Mouse (Mus musculus) stomach, embryonic 16.5 days (tissue): Measurements from ENCODE around the gene Mpg. TPM values are rescaled to one million over a fixed set of nuclear protein-coding genes. Genes with fewer than 3 reads are reported as not detected.

Experiments used
- ATAC-seq: fragments of 200-750 bp; cut with Nextera tagmentation; 2 replicates; pipeline ENCODE4 v1.8.0; 2017; ENCODE audit warnings: moderate number of reproducible peaks, moderate TSS enrichment; ENCODE audit not compliant: insufficient read depth, low FRiP score
- H3K27ac ChIP-seq: fragments of 300-500 bp; sonication (generic); 2 replicates; pipeline ENCODE4 v1.5.1; 2014; ENCODE audit warnings: low read length
- H3K27me3 ChIP-seq: fragments of 300-500 bp; sonication (generic); 2 replicates; pipeline ENCODE4 v1.6.1; 2014; ENCODE audit warnings: low read length, control low read depth, mixed read lengths; ENCODE audit not compliant: control insufficient read depth, insufficient read depth
- H3K36me3 ChIP-seq: fragments of 300-500 bp; sonication (generic); 2 replicates; pipeline ENCODE4 v1.6.1; 2014; ENCODE audit warnings: low read length; ENCODE audit not compliant: control insufficient read depth, insufficient read depth
- H3K4me1 ChIP-seq: fragments of 300-500 bp; sonication (generic); 2 replicates; pipeline ENCODE4 v1.6.1; 2014; ENCODE audit warnings: low read length, control low read depth, mixed read lengths; ENCODE audit not compliant: control insufficient read depth, insufficient read depth
- H3K4me2 ChIP-seq: fragments of 300-500 bp; sonication (generic); 2 replicates; pipeline ENCODE4 v1.6.1; 2014; ENCODE audit warnings: low read depth, low read length, mixed read lengths
- H3K4me3 ChIP-seq: fragments of 300-500 bp; sonication (generic); replicated peaks from 2 replicates; pipeline ENCODE4 v1.5.1; 2014; ENCODE audit warnings: mild to moderate bottlenecking, low read length
- H3K9ac ChIP-seq: fragments of 300-500 bp; sonication (generic); 2 replicates; pipeline ENCODE4 v1.6.1; 2014; ENCODE audit warnings: low read length
- H3K9me3 ChIP-seq: fragments of 300-500 bp; sonication (generic); replicated peaks from 2 replicates; pipeline ENCODE4 v1.6.1; 2016; ENCODE audit warnings: low read length, control low read depth; ENCODE audit not compliant: control insufficient read depth
- WGBS: fragments of 180-500 bp; shearing (Covaris S2); extraction: QIAGEN DNeasy Blood & Tissue Kit; methylation state at CpG from one replicate; pipeline ENCODE4 v1.1.7; 2014; 5-methylcytosine and 5-hydroxymethylcytosine counted together
- polyA plus RNA-seq: library from polyadenylated mRNA; unstranded; fragments of >200 nt; fragmentation: Nextera tagmentation; extraction: Ambion mirVana; gene quantifications from 2 replicates; pipeline ENCODE4 v1.2.1, GENCODE M21; 2015

Gene Mpg
- polyA plus RNA-seq, 1 experiment from 2014 or later: 32.6 TPM

GRCm38 (mm10) chr11:32271178-32271577, 44.9 kb downstream of the Mpg start:
- no peak for ATAC-seq
- H3K36me3 ChIP-seq: no peaks in the 10 kb centered on the region
- no peak overlapping the region for H3K4me2 ChIP-seq
- no peaks in the 10 kb centered on the region for H3K9me3 ChIP-seq
- no peak overlapping the region for H3K9ac ChIP-seq
- H3K27me3 ChIP-seq: no peaks in the 10 kb centered on the region
- H3K4me3 ChIP-seq: no peak overlapping the region
- H3K4me1 ChIP-seq: peaks cover 9% of the 10 kb centered on the region; the same call in 1 of the 2 replicates
- H3K27ac ChIP-seq: no peak overlapping the region
- 35% methylated on average over 4 of the region's 4 CpGs for WGBS

GRCm38 (mm10) chr11:32276347-32276746, 50.0 kb downstream of the Mpg start, which contains the start of gene Hba-x:
Gene Hba-x (plus strand): TSS chr11:32276400.
- H3K4me2 ChIP-seq: no peak within 1 kb of the TSS
- no peaks in the 10 kb centered on the region for H3K4me1 ChIP-seq
- no peak within 1 kb of the TSS for H3K4me3 ChIP-seq
- no peaks in the 10 kb centered on the region for H3K36me3 ChIP-seq
- H3K9ac ChIP-seq: no peak within 1 kb of the TSS
- H3K9me3 ChIP-seq: no peaks in the 10 kb centered on the region
- 79% methylated on average over 3 of the region's 3 CpGs for WGBS
- H3K27me3 ChIP-seq: no peaks in the 10 kb centered on the region
- no peak for ATAC-seq
- H3K27ac ChIP-seq: no peak within 1 kb of the TSS

GRCm38 (mm10) chr11:32277736-32278457, 51.6 kb downstream of the Mpg start:
- WGBS: 68% methylated on average over 21 of the region's 21 CpGs
- ATAC-seq: no peak

GRCm38 (mm10) chr11:32278458-32278957, 52.2 kb downstream of the Mpg start:
- Histone ChIP-seq H3K4me1 (no peaks in the 10 kb centered on the region), H3K36me3 (no peaks in the 10 kb centered on the region), H3K27me3 (no peaks in the 10 kb centered on the region), H3K4me2 (no peak overlapping the region), H3K9ac (no peak overlapping the region), H3K9me3 (no peaks in the 10 kb centered on the region), H3K4me3 (no peak overlapping the region), H3K27ac (no peak overlapping the region)
- WGBS: 77% methylated on average over 12 of the region's 12 CpGs
- ATAC-seq: no peak

More at GRCm38 (mm10) chr11:32277736-32278457, 51.6 kb downstream of the Mpg start:
- no peaks in the 10 kb centered on the region for H3K27me3 ChIP-seq
- H3K9ac ChIP-seq: no peak overlapping the region
- no peak overlapping the region for H3K4me3 ChIP-seq
- H3K27ac ChIP-seq: no peak overlapping the region
- no peaks in the 10 kb centered on the region for H3K9me3 ChIP-seq
- H3K4me1 ChIP-seq: no peaks in the 10 kb centered on the region
- H3K36me3 ChIP-seq: no peaks in the 10 kb centered on the region
- H3K4me2 ChIP-seq: no peak overlapping the region

GRCm38 (mm10) chr11:32280646-32281045, 54.3 kb downstream of the Mpg start:
- 54% methylated on average over 2 of the region's 2 CpGs for WGBS
- Histone ChIP-seq H3K4me2 (no peak overlapping the region), H3K4me1 (no peaks in the 10 kb centered on the region), H3K27ac (no peak overlapping the region), H3K9ac (no peak overlapping the region), H3K4me3 (no peak overlapping the region), H3K9me3 (no peaks in the 10 kb centered on the region), H3K36me3 (no peaks in the 10 kb centered on the region), H3K27me3 (no peaks in the 10 kb centered on the region)
- no peak for ATAC-seq

- WGBS: 72% methylated on average over 1 of the region's 1 CpGs
- H3K4me2 ChIP-seq: no peak overlapping the region
- H3K36me3 ChIP-seq: no peaks in the 10 kb centered on the region
- H3K9ac ChIP-seq: no peak overlapping the region
- no peak overlapping the region for H3K4me3 ChIP-seq
- no peaks in the 10 kb centered on the region for H3K9me3 ChIP-seq
- H3K27ac ChIP-seq: no peak overlapping the region
- no peak for ATAC-seq
- no peaks in the 10 kb centered on the region for H3K4me1 ChIP-seq
- H3K27me3 ChIP-seq: no peaks in the 10 kb centered on the region
These were observed 55.3 kb downstream of the Mpg start for GRCm38 (mm10) chr11:32281416-32282144.

Other genes starting within 250 kb of the Mpg start
- 7.8 and 8.2 TPM in 2 replicates for gene Nsg2, start 226.0 kb upstream of the Mpg start, polyA plus RNA-seq
- gene Il9r, start 26.2 kb upstream of the Mpg start, polyA plus RNA-seq: 0.07 and 0.09 TPM in 2 replicates
- 44.9 and 47.5 TPM in 2 replicates for gene Snrnp25, start 21.1 kb upstream of the Mpg start, polyA plus RNA-seq
- 57.4 and 67.7 TPM in 2 replicates for gene Rhbdf1, start 4.2 kb upstream of the Mpg start, polyA plus RNA-seq
- 36.8 and 37.6 TPM in 2 replicates for gene Nprl3, start 41.2 kb downstream of the Mpg start, polyA plus RNA-seq
- 11.6 and 16.3 TPM in 2 replicates for gene Hba-x, start 49.9 kb downstream of the Mpg start, polyA plus RNA-seq
- 5,545 and 5,672 TPM in 2 replicates for gene Hba-a1, start 57.0 kb downstream of the Mpg start, polyA plus RNA-seq
- 3.3 and 5.5 TPM in 2 replicates for gene Hbq1b, start 60.5 kb downstream of the Mpg start, polyA plus RNA-seq
- 13,147 and 13,964 TPM in 2 replicates for gene Hba-a2, start 70.0 kb downstream of the Mpg start, polyA plus RNA-seq
- 0.62 and 1.2 TPM in 2 replicates for gene Hbq1a, start 73.6 kb downstream of the Mpg start, polyA plus RNA-seq
- 21.3 and 21.5 TPM in 2 replicates for gene Sh3pxd2b, start 121.3 kb downstream of the Mpg start, polyA plus RNA-seq
- gene Ubtd2, start 228.9 kb downstream of the Mpg start, polyA plus RNA-seq: 39.2 and 40.3 TPM in 2 replicates